Mouse (Mus musculus) right cerebral cortex, postnatal 4 days (tissue): ENCODE data around the gene Gle1.
"Not testable (repeated sequence)": the region's sequence is repeated elsewhere in the genome, so short reads cannot be mapped to it uniquely, and the experiment has no call there.

Experiments used
- DNase-seq: peaks from one replicate; pipeline ENCODE4 v3.0.0-alpha.2; 2022

Gene Gle1

DNA sequence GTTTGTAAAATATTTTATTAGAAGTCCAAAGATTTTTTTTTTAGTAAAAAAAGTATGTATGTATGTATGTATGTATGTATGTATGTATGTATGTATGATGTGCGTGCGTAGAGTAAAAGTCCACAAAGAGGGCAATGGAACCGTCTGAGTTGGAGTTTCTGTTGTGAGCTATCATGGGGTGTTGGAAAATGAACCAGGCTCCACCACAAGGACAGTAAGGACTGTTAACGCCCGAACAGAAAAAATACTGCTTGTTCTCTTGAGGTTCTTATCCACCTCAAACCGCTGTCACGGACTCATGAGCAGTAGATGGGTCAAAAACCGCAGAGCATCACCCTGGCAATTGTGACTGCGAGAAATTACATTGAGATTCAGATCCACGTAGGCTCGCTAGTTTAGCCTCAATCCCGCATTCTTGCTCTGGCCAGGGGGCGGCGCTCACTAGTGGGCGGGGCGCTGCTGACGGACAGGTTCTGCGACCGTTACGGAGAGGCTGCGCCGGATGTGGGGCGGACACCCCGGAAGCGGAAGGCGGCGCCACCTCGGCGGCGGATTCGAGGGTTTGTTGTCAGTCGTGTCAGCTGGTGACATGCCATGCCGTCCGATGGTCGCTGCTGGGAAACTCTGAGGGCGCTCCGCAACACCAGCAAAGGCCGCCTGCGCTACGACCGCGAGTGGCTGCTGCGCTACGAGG, at the start of gene Gle1:
TSS of gene Gle1 (plus strand) at position 521 of the 694 bp plus-strand sequence.
- peak; percentile 97 for DNase-seq

GRCm38 (mm10) chr2:29886659-29887292, 48.5 kb upstream of the Gle1 start:
- not testable (repeated sequence) for DNase-seq

- peak; percentile 100 for DNase-seq
Observed at GRCm38 (mm10) chr2:29889066-29889944, 45.9 kb upstream of the Gle1 start, which contains the start of gene Odf2. Gene Odf2 (plus strand): TSS chr2:29889221.

GRCm38 (mm10) chr2:29889991-29890833, 45.0 kb upstream of the Gle1 start:
- peak; percentile 69 for DNase-seq

GRCm38 (mm10) chr2:29891773-29892172, 43.5 kb upstream of the Gle1 start:
- DNase-seq, result no peak

- DNase-seq, result no peak
Observed at GRCm38 (mm10) chr2:29896071-29896470, 39.2 kb upstream of the Gle1 start.

DNA sequence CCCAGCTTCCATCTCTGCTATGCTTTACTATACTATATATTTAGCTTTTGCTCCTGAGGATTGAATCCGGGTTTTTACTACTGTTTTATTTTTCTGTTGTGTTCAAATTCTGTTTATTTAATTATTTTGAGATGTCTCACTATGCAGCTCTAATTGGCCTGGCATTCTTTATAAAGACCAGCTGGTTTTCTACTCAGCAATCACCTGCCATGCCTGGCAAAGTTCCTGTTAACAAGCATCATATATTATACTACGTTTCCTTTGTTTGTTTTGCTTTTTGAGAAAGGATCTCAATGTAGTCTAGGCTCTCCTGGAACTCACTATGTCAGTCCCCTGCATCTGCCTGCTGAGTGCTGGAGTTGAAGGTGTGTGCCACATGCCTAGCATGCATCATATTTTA, 37.9 kb upstream of the Gle1 start:
- DNase-seq, result no peak

DNA sequence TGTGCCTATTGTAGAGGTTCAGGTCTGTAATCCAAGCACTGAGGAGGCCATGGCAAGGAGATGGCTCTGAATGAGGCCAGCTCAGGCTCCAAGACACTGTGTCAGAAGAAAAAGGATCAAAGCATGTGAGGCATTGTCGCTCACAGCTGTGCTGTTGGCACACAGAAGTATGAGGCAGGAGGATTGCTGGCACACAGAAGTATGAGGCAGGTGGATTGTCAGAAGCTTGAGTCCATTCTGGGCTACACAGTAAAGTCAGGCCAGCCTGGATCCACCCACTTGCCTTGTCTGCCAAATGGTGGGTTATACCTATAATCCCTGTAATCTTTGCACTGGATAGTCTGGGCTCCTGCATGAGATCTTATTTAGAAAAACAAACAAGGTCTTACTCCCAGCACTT, 37.1 kb upstream of the Gle1 start:
- no peak for DNase-seq

DNA sequence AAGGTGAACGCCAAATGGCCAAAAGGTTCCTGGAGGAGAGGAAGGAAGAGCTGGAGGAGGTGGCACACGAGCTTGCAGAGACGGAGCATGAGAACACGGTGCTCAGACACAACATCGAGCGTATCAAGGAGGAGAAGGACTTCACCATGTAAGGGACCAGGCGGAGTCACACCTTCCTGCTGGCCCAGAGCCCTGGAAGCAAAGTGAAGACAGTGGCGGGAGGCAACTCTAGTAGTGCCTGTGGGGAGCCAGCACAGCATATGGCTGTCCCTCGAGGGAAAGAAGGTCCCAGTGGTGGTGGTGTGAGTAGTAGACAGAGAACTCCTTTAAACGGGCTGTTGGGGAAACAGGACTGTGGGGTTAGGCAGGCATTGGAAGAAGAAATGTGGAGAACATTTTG, 33.0 kb upstream of the Gle1 start:
- DNase-seq, result no peak

- DNase-seq, result not testable (repeated sequence)
Observed at GRCm38 (mm10) chr2:29908171-29908570, 27.1 kb upstream of the Gle1 start.

DNA sequence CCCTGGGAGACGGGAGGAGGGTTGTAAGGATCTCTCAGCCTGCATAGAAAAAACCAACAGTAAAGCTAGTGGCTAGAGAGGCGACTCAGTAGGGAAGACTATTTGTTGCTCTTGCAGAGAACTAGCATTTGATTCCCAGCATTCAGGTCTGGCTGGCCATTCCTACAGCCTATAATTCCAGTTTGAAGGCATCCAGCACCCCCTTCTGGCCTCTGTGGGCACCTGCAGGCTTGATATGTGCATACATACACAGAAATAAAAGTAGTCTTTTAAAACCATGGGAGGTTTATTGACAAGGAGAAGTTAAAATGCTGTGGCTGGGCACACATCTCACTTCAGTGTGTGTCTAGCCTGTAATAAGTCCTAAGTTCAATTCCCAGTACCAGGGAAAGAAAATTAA, 25.2 kb upstream of the Gle1 start:
- DNase-seq, result no peak

DNA sequence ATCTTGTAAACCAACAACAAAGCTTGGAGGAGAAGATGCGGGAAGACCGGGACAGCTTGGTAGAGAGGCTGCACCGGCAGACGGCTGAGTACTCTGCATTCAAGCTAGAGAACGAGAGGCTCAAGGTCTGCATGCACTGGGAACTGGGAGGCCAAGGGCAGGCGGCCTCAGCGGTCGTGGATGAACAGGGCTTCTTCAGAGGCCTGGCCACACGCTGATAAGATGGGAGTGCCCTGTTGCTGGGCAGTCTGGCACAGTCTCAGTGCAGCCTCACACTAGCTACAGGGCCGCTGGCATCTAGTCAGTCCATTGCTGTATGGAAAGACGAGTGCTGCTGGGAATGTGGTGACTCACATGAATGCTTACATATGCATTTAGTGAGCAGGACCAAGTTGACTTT, 17.6 kb upstream of the Gle1 start:
- no peak for DNase-seq

DNA sequence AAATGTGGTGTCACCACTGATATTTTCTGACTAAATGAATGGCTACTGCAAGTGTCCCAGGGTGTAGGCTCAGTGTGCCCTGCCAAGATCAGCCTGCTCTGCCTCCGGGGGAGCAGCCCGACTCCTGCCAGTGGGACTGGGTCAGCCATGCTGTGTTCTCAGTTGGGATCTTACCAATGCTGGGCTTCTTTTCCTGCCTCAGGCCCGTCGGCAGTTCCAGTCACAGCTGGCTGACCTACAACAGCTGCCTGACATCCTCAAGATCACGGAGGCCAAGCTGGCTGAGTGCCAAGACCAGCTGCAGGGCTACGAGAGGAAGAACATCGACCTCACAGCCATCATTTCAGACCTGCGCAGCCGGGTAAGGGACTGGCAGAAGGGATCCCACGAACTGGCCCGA, 13.2 kb upstream of the Gle1 start:
- peak; percentile 36 for DNase-seq

DNA sequence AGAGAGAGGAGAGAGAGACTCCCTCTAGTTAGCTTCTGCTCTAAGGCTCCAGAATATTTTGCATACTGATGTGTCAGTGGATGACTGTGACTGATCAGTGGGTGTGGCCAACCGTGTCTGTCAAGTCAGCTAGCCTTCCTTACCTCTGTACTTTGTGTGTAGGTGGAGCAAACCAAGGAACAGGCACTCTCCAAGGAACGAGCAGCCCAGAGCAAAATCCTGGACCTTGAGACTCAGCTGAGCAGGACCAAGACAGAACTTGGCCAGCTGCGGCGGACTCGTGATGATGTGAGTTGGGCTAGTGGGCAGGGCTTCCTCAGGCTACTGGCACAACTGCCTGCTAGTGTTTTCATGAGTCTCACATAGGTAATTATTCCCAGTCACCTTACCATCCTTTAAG, 8.7 kb upstream of the Gle1 start:
- DNase-seq, result no peak

- DNase-seq, result no peak
Observed at GRCm38 (mm10) chr2:29930506-29930905, 4.7 kb upstream of the Gle1 start.

DNA sequence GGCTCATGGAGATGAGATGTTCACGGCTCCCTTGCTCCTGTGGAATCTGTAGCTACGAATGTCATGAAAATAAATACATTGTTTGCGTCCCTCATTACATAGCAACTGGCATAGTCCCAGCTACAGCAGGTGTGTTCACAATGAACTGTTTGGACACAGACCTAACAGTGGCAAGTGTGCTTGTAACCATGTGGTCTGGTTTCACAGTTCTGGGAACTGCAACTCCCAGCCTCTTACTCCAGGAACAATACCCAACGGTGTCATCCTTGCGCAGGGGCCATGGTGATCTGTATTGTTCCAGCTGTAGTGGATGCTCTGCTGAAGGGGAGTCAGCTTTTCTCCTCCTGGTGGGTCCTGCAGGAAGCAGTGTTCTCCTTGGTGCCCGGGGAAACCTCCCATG, 4.0 kb upstream of the Gle1 start:
- no peak for DNase-seq

- DNase-seq, result no peak
Observed at GRCm38 (mm10) chr2:29940073-29940472, 4.8 kb downstream of the Gle1 start.

DNA sequence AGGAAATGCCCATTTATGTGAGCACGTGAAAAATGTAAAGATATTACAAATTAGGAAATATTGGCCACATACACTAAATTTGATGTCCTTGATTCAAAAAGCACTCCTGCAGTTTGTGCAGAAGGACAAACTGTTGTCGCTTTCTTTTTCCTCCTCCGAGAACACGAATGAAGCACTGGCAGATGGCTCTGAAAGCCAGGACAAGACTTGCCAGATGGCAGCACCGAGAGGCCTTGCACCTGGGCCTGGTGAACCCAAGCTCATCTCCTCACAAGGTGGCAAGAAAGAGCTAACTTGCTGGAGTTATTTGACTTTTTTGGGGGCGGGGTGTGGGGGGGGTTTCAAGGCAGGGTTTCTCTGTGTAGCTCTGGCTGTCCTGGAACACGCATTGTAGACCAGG, 5.6 kb downstream of the Gle1 start:
- DNase-seq, result no peak

DNA sequence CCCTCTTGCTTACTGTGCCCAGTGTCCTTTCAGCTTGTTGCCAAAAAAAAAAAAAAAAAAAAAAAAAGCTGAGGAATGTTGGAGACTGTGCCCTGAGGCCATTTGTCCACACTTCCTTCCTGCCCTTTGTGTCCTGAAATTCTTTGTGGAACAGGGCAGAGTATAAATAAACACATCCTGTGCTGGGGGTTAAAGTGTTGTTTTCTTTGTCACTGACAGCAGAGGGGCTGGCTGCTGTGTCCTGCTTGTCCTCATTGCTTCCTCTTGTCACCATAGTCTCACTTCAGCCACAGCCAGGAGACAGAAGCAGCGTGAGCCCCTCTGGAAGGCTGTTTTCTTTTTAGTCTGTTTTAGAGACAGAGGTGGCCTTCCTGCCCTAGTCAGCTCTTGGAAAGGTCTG, 9.5 kb downstream of the Gle1 start:
- no peak for DNase-seq

DNA sequence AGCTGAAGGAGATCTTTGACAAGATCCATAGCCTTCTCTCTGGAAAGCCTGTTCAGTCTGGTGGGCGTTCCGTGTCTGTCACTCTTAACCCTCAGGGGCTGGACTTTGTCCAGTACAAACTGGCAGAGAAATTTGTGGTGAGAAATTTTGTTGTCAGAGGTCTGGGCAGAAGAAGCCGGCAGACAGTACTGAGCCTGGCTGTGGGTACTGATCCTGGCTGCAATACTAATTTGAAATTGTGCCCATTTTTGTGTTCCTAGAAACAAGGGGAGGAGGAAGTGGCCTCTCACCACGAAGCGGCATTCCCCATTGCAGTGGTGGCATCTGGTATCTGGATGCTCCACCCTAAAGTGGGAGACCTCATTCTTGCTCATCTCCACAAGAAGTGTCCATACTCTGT, 13.7 kb downstream of the Gle1 start:
- no peak for DNase-seq

DNA sequence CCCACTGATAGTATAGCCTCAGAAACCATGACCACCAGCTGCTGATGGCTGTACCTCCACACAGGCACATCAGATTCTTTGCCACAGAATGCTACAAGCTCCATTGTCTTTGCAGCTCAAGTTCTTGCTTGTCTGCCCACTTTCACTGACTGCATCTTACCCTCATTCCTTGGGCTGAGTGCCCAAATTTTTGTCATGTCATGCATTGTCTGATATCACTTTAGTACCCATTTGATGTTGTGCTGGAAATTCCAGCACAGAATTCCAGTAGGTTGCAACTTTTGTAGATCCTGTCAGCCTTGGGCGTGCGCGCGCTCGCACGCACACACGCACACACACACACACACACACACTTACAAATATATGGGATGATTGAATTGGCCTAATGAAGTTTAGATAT, 26.0 kb downstream of the Gle1 start:
- DNase-seq, result no peak

DNA sequence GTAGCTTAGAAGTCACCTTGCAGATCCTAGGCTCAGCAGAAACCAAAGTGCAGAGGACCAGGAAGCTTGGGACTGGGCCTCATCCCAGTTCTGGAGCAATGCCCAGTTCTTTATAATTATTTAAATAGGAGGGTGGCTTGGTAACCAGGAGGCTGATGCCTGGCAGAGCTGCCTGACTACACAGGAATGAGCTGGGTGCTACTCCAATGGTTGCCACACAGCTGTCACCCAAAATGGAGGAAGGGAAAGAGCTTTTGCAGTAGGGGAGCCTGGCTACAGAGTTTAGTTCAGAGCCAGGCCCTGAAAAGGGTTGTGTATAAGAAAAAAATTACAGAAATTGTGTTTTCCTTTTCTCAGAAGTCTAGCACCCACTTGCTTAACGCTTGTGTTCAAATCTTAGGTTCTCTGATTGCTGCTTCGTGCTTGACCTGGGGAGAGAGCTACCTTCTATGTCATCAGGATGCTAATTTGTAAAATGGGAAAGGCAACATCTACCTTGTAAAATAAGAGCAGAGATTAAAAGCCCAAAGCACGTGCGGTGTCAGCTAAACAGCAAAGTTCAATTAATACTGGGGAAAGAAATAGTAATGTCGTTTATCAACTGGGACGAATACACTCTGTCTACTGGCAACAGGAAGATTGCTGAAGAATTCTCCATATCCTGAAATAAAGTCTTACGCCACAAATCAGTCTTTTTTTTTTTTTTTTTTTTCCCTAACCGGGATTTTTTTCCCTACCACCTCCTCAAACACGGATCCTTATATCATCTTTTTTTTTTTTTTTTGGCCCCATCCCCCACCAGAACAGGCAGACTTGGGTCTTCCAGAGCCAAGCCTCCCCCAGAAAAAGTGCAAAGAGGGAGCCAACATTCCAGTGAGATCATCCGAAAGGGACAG, 29.4 kb downstream of the Gle1 start:
- DNase-seq, result peak; percentile 22
